Mouse (Mus musculus) heart, postnatal 0 days (tissue): Measurements from ENCODE around the gene Ifnl2.

Source experiments
- CTCF ChIP-seq: IDR thresholded peaks from 2 replicates; pipeline ENCODE4 v1.5.1; 2016; ENCODE audit warnings: antibody characterized with exemption, control low read depth, low read depth
- EP300 ChIP-seq: IDR thresholded peaks from 2 replicates; pipeline ENCODE4 v1.6.1; 2016; ENCODE audit warnings: antibody characterized with exemption, low read depth

DNA sequence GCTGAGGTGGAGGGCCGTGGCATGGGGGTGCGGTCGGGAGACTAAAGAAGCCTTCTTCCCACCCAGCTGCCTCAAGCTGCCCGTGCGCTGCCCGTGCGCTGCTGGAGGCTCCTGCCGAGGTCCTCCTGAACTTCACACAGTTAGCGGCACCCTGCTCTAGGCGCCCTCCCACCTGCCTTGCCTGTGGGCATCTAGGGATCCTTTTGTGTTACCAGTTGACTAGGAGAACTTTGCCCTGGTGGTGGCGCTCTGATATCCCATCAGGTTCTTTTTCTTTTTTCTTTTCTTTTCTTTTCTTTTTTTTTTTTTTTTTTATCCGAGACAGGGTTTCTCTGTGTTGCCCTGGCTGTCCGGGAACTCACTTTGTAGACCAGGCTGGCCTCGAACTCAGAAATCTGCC lies 19.4 kb downstream of the Ifnl2 start:
- TF ChIP-seq CTCF = no peak
- TF ChIP-seq EP300 = no peak
